Mouse (Mus musculus) T-helper 2 cell (primary cell): ENCODE measurements around the gene Il21r.

Experiments used
- in situ Hi-C: fragments of 300-600 bp; cut with MboI, MseI; formaldehyde crosslinking; loops from one replicate; pipeline ENCODE4 v1.15.1; 2025; ENCODE audit warnings: high pct_unique_total_duplicates

Gene Il21r

GRCm38 (mm10) chr7:125603185-125603631 lies at the start of gene Il21r:
TSS of gene Il21r (plus strand) at chr7:125603429.
- in situ Hi-C loops: no loop called here

- in situ Hi-C loops: loop anchor here (5.0 kb wide), 1 partner anchor 67 kb away; no protein-coding TSS in a partner anchor
Observed at GRCm38 (mm10) chr7:125553653-125554428, 49.4 kb upstream of the Il21r start.

GRCm38 (mm10) chr7:125554456-125555114 lies 48.6 kb upstream of the Il21r start:
- in situ Hi-C loops: loop anchor here (5.0 kb wide), 1 partner anchor 67 kb away; no protein-coding TSS in a partner anchor

DNA sequence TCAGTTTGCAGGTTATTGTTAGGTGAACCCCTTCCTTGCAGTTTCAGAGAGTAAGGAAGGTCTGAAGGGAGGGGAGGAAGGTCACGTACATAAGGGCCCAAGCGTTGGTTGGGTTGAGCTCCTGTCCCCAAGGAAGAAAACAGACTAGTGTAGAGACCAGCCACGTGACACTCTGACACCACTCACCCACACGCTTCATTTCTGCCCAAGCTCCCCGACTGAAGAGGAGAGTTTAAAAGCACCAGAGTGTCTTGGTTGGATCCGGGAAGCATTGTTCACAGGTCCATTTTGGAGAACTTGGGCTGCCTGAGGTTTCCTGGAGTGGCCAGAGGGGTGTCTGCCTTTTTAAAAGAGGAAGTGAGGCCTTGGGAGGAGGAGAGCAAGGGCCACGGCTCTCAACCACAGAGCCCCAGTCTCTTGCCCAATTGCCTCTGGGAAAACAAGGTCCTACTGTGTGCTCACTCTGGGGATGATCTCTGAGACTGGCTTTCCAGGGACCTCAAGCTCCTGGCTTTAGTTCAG lies 47.8 kb upstream of the Il21r start:
- in situ Hi-C loops: no loop called here

- in situ Hi-C loops: no loop called here
Observed at GRCm38 (mm10) chr7:125556096-125556495, 47.1 kb upstream of the Il21r start.

DNA sequence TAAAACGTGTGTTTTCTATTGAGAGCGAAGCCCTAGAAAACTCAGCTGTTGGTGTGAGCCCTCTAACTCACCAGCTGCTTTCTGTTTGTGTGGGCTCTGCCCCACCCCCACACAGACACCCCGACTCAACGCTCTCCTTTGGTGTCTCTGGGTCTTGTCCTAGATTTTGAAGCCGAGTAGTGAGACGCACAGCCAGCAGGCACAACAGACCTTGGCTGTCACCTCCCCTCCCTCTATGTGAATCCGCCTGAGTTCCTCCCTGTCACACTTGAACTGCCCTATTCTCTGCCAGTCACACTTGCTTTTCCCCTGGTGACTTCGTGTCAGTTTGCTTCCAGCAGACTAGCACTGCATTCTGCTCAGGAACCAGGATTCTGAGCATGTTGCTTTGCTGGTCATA lies 46.4 kb upstream of the Il21r start:
- in situ Hi-C loops: no loop called here

DNA sequence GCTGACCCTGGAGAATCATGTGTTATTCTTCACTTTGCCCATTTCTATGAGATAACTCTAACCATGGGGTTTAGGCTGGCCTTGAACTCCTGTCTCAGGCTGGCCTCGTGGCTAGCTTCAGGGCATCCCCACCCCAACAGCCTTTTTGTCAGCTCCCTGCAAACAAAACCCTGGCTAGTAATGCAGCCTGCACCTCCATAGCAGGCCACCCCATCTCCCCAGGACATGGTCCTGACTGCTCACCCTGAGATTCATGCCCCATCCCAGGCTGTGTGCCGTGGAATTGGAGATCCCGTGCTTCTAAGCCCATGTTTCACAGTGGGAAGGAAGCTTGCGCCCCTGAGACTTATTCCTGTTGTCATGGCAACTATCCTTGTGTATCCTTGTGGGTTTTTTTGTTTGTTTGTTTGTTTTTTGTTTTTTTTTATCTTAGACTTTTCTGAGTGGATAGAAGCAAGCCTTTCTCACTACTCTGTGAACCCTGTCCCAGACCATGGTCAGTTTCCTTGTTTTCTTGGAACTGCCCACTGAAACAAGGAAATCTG lies 44.8 kb upstream of the Il21r start:
- in situ Hi-C loops: no loop called here

DNA sequence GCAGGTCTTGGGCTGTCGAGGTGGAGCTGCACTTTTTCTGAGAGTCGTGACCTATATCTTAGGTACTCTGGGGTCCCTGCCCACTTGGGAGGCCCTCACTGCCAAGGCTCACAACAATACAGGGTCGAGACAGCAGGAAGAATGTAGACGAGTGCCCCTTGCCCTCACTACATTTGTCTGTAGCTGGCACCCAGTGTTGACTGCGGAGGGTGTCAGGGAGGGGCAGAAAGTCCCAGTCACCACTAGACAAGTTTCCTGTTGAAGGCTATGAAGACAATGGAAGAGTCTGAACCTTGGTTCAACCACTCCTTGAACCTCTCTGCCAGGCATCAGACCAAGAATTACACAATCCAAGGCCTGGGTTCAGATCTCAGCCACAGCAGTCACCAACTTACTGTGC lies 44.2 kb upstream of the Il21r start:
- in situ Hi-C loops: no loop called here

GRCm38 (mm10) chr7:125559537-125559936 lies 43.7 kb upstream of the Il21r start:
- in situ Hi-C loops: no loop called here

DNA sequence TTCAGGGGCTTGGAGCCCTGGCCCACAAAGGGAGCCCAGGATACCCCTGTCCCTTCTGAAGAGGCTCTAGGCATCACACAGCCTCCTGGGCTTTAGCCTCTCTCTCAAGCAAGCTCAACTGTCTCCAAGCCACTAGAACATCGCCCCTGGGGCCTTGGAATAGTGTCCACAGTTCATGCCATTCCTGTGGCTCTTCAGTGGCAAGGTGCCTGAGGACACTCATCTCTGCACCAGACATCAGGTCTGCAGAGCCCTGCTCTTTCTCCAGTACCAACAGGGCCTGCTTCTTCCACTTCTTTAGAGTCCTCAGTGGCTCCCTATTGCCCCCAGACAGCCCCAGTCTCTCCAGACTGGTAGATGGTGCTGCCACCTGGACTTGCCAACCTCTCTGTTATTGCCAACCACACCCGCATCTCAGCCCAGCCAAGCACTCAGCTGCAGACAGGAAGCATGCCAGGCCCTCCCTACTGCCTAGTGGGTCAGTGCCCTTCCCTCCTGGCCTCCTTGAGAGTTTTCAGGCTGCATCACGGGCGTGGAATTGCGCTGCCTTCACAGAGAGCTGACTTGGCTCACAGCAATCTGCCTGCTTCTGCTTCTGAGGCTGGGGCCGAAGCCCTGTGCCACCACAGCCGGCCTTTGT lies 43.0 kb upstream of the Il21r start:
- in situ Hi-C loops: no loop called here

DNA sequence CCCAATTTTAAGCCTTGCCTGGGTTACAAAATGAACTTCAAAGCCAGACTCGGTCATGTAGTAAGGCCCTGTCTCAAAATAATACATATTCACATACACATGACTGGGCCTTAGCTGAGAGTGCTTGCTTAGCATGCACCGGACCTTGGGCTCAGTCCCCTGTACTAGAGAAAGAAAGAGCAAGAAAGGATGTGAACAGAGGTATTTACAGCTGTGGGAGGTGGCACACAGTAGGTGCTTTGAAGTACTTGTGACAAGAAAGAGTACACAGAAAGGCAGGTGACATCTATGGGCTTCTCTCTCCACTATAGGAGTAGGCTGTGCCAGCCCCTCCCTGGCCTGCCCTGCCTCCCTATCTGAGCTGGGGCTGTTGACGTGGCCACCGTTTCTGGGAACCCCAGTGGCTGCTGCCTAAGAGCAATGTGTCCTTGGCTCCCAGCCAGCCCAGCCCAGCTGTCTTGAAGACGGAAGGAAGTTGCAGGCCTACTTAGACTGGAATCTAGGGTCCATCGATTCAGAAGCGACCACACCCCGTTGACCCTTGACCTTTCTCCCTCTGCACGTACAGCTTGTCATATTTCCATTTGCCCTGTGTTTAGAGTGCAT lies 42.0 kb upstream of the Il21r start:
- in situ Hi-C loops: no loop called here

DNA sequence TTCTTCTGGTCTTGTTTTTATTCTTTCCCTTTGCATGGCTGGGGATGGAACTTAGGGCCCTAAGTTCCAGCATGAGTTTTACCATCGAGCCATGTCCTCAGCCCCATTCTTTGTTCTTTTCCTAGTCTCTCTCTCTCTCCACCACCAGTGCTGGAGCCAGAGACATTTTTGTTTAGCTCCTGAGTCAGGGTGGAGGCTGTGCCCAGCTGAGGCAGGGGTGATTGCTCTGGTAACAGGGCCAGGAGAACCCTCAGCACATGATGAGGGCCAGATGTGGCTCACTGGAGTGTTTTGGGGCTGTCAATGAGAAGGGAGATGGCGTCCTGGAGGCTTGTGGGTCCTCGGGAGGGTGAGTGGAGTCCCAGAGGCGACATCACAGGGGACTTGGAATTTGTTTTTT lies 40.8 kb upstream of the Il21r start:
- in situ Hi-C loops: no loop called here

- in situ Hi-C loops: no loop called here
Observed at GRCm38 (mm10) chr7:125563093-125563492, 40.1 kb upstream of the Il21r start.

- in situ Hi-C loops: no loop called here
Observed at GRCm38 (mm10) chr7:125564316-125565024, 38.8 kb upstream of the Il21r start.

GRCm38 (mm10) chr7:125565516-125566285 lies 37.5 kb upstream of the Il21r start:
- in situ Hi-C loops: no loop called here

DNA sequence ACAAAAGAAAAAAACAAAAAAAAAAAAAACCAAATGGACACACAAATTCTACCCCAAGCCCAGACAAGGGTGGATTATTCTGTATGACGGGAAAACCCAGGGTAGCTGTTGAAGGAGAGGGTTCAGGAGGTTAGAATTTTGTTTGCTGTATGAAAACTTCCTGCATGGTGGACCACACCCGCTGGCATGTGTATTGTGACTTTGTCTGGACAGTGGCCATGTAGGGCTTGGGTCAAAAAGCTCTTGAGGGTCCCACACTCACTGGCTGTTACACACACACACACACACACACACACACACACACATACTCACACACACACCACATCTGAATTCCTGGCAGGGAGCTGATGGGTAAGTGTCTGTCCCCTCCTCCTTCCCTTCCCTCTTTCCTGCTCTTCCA lies 36.8 kb upstream of the Il21r start:
- in situ Hi-C loops: no loop called here

GRCm38 (mm10) chr7:125568888-125569287 lies 34.3 kb upstream of the Il21r start:
- in situ Hi-C loops: no loop called here

DNA sequence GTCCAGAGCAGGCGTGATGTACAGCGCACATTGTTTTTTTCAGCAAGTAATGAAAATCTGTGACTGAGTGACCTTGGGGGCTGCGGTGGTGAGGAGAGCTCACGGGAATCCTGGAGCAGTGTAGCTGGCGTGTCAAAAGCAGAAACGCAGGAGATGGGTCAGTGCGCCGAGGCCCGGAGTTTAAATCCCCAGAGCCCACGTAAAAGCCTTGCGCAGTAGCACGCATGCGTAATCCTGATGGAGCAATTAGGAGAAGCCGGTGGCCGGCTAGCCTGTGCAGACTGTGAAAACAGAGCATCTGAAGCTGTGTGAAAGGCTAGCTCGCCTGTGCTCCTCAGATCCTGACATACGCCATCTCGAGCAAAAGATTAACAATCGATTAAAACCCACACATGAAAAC lies 31.3 kb upstream of the Il21r start:
- in situ Hi-C loops: no loop called here

- in situ Hi-C loops: no loop called here
Observed at GRCm38 (mm10) chr7:125572737-125573136, 30.5 kb upstream of the Il21r start.

DNA sequence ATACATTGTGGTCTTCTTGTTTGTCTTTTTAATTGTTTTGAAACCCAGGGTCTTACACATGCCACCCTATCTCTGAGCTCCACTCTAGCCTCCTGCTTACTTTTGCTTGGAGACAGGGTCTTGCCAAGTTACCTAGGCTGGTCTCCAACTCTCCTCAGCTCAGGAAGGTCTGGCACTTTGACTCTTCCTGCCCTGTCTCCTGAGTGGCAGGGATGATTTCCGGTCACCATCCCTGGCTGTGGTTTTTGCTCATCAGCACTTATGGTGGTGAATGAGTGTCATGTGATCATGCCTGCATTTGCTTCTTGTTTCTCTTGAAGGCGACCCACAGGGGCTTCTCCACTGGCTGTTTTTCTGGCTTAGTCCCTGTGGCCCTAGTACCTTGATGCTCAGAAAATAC lies 29.4 kb upstream of the Il21r start:
- in situ Hi-C loops: no loop called here
